Mouse (Mus musculus): ENCODE results near the gene Zranb1. TPM values are rescaled to one million over a fixed set of nuclear protein-coding genes. Genes with fewer than 3 reads are reported as not detected.
A peak's percentile ranks its signal among the peaks of the same experiment; 100 is the strongest.

Zranb1 gene
- polyA plus RNA-seq, 1 experiment from 2014 or later = 20.0 TPM

DNA sequence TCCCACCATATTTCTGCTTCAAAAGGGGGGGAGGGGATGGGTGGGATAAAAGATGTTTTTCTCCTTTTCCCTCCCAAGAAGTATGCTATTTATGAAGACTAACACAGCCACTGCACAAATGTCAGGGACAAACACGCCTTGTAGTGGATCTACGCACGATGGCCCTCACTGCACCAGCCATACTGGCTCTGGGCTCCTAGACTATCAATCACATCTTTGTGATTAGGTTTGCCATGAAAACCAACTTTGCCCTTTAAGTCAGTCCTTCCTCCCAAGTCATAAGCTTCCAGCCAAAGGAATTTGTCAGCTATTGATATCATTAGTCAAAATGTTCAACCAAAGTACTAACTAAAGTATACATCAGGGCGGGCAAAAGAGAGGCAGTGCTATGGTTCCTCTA is 97.0 kb downstream of the Zranb1 start:
- Histone ChIP-seq H3K27ac (no peak overlapping the region), H3K4me3 (no peak overlapping the region), H3K36me3 (no peaks in the 10 kb centered on the region), H3K4me1 (peaks cover 16% of the 10 kb centered on the region), H3K9me3 (replicated peaks) (no peaks in the 10 kb centered on the region), H3K9ac (no peak overlapping the region), H3K27me3 (no peaks in the 10 kb centered on the region), H3K4me2 (replicated peaks) (no peak overlapping the region)
- 97% methylated on average over 4 of the region's 4 CpGs for WGBS
- ATAC-seq (ENCODE audit: low FRiP score) = no peak

DNA sequence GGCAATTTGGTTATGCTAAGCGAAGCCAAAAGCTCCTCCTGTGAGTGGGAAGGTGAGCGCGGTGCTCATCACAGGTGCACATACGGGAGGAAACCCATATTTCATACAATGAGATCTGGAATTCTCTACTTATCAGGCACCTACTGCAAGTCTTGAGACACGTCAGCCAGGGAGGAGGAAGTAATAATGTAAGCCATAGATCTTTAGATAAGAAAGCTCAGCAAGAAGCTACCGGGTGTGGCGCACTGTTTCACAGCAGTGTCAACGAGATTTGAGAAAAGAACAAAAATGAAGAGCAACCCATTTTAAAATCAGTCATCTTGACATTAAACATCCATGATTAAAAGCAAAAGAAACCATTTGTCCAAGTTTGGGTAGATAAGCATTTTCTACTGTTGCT is 98.1 kb downstream of the Zranb1 start:
- Histone ChIP-seq H3K4me1 (peaks cover 26% of the 10 kb centered on the region), H3K4me3 (no peak overlapping the region), H3K4me2 (replicated peaks) (no peak overlapping the region), H3K27me3 (no peaks in the 10 kb centered on the region), H3K27ac (no peak overlapping the region), H3K36me3 (no peaks in the 10 kb centered on the region), H3K9ac (no peak overlapping the region), H3K9me3 (replicated peaks) (no peaks in the 10 kb centered on the region)
- 94% methylated on average over 8 of the region's 8 CpGs for WGBS
- no peak for ATAC-seq (ENCODE audit: low FRiP score)

DNA sequence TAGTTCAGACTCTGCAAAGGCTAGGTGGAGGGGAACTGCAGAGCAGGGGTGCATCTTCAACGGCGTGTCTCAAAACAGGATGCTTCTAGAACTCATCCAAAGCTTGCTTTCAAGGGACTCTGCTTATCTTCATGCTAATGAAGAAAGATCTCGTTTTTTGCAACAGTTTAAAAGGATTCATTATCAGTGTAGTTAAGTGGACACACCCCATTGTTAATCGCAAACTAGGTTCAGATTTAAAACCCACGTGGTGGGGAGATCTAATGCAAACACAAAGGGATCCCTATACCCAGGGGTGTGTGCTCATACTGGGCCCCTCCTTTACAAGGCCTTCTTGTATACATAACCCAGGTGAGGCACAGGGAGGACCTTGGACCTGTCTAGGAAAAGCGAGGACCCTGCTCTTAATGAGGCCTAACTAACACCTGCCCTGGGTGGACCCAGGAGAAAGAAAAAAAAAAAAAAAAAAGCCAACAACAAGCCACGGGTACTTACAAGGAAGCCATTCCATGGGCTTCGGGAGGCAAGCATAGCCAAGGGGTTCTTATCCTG is 98.6 kb downstream of the Zranb1 start:
- no peak overlapping the region for H3K4me3 ChIP-seq
- no peak overlapping the region for H3K27ac ChIP-seq
- H3K27me3 ChIP-seq = no peaks in the 10 kb centered on the region
- peaks cover 32% of the 10 kb centered on the region for H3K4me1 ChIP-seq
- WGBS = 85% methylated on average over 8 of the region's 8 CpGs
- no peaks in the 10 kb centered on the region for H3K36me3 ChIP-seq
- no peak overlapping the region for H3K9ac ChIP-seq
- H3K9me3 ChIP-seq (replicated peaks) = no peaks in the 10 kb centered on the region
- no peak for ATAC-seq (ENCODE audit: low FRiP score)
- H3K4me2 ChIP-seq (replicated peaks) = no peak overlapping the region

DNA sequence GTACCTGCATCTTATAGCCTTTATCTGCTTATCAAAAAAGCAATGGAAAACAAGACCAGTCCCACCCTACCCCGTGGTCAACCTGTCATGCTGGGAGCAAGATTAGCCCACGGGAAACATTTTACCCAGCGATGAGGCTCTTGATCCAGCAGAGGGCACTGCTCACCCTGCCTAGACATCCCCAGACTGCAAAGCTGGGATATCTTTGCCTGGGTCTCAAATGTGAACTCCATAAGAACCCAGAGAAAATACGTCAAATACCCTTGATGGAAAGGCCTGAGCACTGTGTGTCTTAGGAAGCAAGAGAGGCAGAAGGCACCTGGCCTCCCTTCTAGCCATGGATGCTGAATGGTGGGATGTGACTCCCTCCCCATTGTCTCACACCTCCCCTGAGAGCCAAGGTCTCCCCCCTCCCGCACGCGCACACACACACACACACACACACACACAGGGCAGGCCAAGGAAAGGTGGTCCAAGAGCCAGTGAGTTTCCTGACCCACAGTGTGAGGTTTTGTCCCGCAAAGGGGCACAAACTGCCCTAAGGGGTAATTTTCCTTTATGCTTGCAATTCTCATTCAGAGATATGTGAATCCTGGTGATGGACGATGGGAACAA is 101.8 kb downstream of the Zranb1 start:
- peaks cover 52% of the 10 kb centered on the region for H3K4me1 ChIP-seq
- no peak overlapping the region for H3K4me3 ChIP-seq
- no peak overlapping the region for H3K4me2 ChIP-seq (replicated peaks)
- no peaks in the 10 kb centered on the region for H3K27me3 ChIP-seq
- H3K27ac ChIP-seq = peak overlapping the region; percentile 40
- ATAC-seq (ENCODE audit: low FRiP score) = peak; percentile 65
- 54% methylated on average over 9 of the region's 9 CpGs for WGBS
- no peak overlapping the region for H3K9ac ChIP-seq
- no peaks in the 10 kb centered on the region for H3K9me3 ChIP-seq (replicated peaks)
- no peaks in the 10 kb centered on the region for H3K36me3 ChIP-seq

DNA sequence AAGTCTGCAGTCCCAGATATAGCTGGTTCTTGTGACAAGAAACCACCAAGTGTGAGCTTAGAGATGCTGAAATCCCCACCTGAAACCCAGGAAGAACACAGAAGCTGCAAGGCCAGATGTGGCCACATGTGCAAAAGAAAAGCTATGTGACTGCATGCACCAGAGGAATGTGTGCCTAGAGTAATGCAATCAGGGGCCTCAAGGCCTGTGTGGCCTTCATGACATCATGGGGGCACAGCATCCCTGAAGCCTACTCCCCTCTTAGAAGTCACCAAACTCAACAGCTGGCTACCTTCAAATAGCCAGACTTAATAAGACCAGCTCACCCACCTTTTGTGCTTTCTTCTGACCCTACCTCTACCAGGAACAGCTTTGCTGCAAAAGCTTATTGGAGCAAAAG is 105.0 kb downstream of the Zranb1 start:
- H3K4me2 ChIP-seq (replicated peaks) = no peak overlapping the region
- no peak for ATAC-seq (ENCODE audit: low FRiP score)
- peaks cover 66% of the 10 kb centered on the region for H3K4me1 ChIP-seq
- H3K27me3 ChIP-seq = no peaks in the 10 kb centered on the region
- no peak overlapping the region for H3K9ac ChIP-seq
- H3K27ac ChIP-seq = no peak overlapping the region
- H3K9me3 ChIP-seq (replicated peaks) = no peaks in the 10 kb centered on the region
- no peak overlapping the region for H3K4me3 ChIP-seq
- H3K36me3 ChIP-seq = no peaks in the 10 kb centered on the region

Other genes starting within 250 kb of the Zranb1 start
- 22.7 and 25.3 TPM in 2 replicates for gene Fam53b, start 117.3 kb upstream of the Zranb1 start, polyA plus RNA-seq (2016; fragmentation: Nextera tagmentation; extraction: Ambion mirVana)
- gene Eef1akmt2, start 78.5 kb upstream of the Zranb1 start, polyA plus RNA-seq (2016; fragmentation: Nextera tagmentation; extraction: Ambion mirVana) = 75.0 and 87.3 TPM in 2 replicates
- 35.8 and 36.2 TPM in 2 replicates for gene Abraxas2, start 71.9 kb upstream of the Zranb1 start, polyA plus RNA-seq (2016; fragmentation: Nextera tagmentation; extraction: Ambion mirVana)
- 79.0 and 81.1 TPM in 2 replicates for gene Fgfr2, start 192.2 kb downstream of the Zranb1 start, polyA plus RNA-seq (2016; fragmentation: Nextera tagmentation; extraction: Ambion mirVana)
- gene Ctbp2, start 193.2 kb downstream of the Zranb1 start, polyA plus RNA-seq (2016; fragmentation: Nextera tagmentation; extraction: Ambion mirVana) = 110 and 115 TPM in 2 replicates